Mouse (Mus musculus): Measurements from ENCODE around the gene Npr1. TPM values are rescaled to one million over a fixed set of nuclear protein-coding genes. Genes with fewer than 3 reads are reported as not detected.

Gene Npr1
- polyA plus RNA-seq, 1 experiment from 2014 or later: 5.0 TPM

GRCm38 (mm10) chr3:90404121-90404520 is 61.5 kb downstream of the Npr1 start:
- Histone ChIP-seq H3K36me3 (peaks cover 99% of the 10 kb centered on the region), H3K4me3 (no peak overlapping the region), H3K9ac (no peak overlapping the region), H3K27ac (no peak overlapping the region), H3K27me3 (no peaks in the 10 kb centered on the region), H3K9me3 (no peaks in the 10 kb centered on the region), H3K4me1 (no peaks in the 10 kb centered on the region), H3K4me2 (no peak overlapping the region)
- no peak for ATAC-seq (ENCODE audit: insufficient number of reproducible peaks, insufficient read depth, low FRiP score, low TSS enrichment, low read depth)
- WGBS: 91% methylated on average over 3 of the region's 3 CpGs

GRCm38 (mm10) chr3:90400993-90401392 is 64.7 kb downstream of the Npr1 start:
- no peak for ATAC-seq (ENCODE audit: insufficient number of reproducible peaks, insufficient read depth, low FRiP score, low TSS enrichment, low read depth)
- no peaks in the 10 kb centered on the region for H3K27me3 ChIP-seq
- H3K9me3 ChIP-seq: no peaks in the 10 kb centered on the region
- H3K4me1 ChIP-seq: no peaks in the 10 kb centered on the region
- H3K4me3 ChIP-seq: no peak overlapping the region
- no peak overlapping the region for H3K4me2 ChIP-seq
- WGBS: 82% methylated on average over 4 of the region's 4 CpGs
- no peak overlapping the region for H3K9ac ChIP-seq
- H3K27ac ChIP-seq: no peak overlapping the region
- H3K36me3 ChIP-seq: peaks cover 98% of the 10 kb centered on the region

Other genes starting within 250 kb of the Npr1 start
- 107 and 113 TPM in 2 replicates for gene Jtb, start 234.3 kb downstream of the Npr1 start, polyA plus RNA-seq (2015; fragmentation: Nextera tagmentation; extraction: Ambion mirVana)
- 8.9 and 9.1 TPM in 2 replicates for gene Creb3l4, start 222.4 kb downstream of the Npr1 start, polyA plus RNA-seq (2015; fragmentation: Nextera tagmentation; extraction: Ambion mirVana)
- gene Slc39a1, start 217.7 kb downstream of the Npr1 start, polyA plus RNA-seq (2015; fragmentation: Nextera tagmentation; extraction: Ambion mirVana): 86.2 and 92.6 TPM in 2 replicates
- 25.9 and 26.9 TPM in 2 replicates for gene Crtc2, start 211.7 kb downstream of the Npr1 start, polyA plus RNA-seq (2015; fragmentation: Nextera tagmentation; extraction: Ambion mirVana)
- 4.9 and 5.6 TPM in 2 replicates for gene Dennd4b, start 200.7 kb downstream of the Npr1 start, polyA plus RNA-seq (2015; fragmentation: Nextera tagmentation; extraction: Ambion mirVana)
- 19.0 and 24.5 TPM in 2 replicates for gene Gatad2b, start 172.7 kb downstream of the Npr1 start, polyA plus RNA-seq (2015; fragmentation: Nextera tagmentation; extraction: Ambion mirVana)
- 39.6 and 44.3 TPM in 2 replicates for gene Slc27a3, start 75.9 kb downstream of the Npr1 start, polyA plus RNA-seq (2015; fragmentation: Nextera tagmentation; extraction: Ambion mirVana)
- 31.0 and 31.1 TPM in 2 replicates for gene Ints3, start 32.2 kb downstream of the Npr1 start, polyA plus RNA-seq (2015; fragmentation: Nextera tagmentation; extraction: Ambion mirVana)
- gene Ilf2, start 10.3 kb upstream of the Npr1 start, polyA plus RNA-seq (2015; fragmentation: Nextera tagmentation; extraction: Ambion mirVana): 265 and 286 TPM in 2 replicates
- gene Snapin, start 25.2 kb upstream of the Npr1 start, polyA plus RNA-seq (2015; fragmentation: Nextera tagmentation; extraction: Ambion mirVana): 85.5 and 100 TPM in 2 replicates
- gene Chtop, start 43.6 kb upstream of the Npr1 start, polyA plus RNA-seq (2015; fragmentation: Nextera tagmentation; extraction: Ambion mirVana): 187 and 195 TPM in 2 replicates
- gene S100a1, start 48.5 kb upstream of the Npr1 start, polyA plus RNA-seq (2015; fragmentation: Nextera tagmentation; extraction: Ambion mirVana): 13.5 and 16.5 TPM in 2 replicates
- 24.2 and 26.7 TPM in 2 replicates for gene S100a13, start 48.6 kb upstream of the Npr1 start, polyA plus RNA-seq (2015; fragmentation: Nextera tagmentation; extraction: Ambion mirVana)
- 22.7 and 25.5 TPM in 2 replicates for gene S100a14, start 61.0 kb upstream of the Npr1 start, polyA plus RNA-seq (2015; fragmentation: Nextera tagmentation; extraction: Ambion mirVana)
- gene S100a16, start 71.4 kb upstream of the Npr1 start, polyA plus RNA-seq (2015; fragmentation: Nextera tagmentation; extraction: Ambion mirVana): 95.0 and 96.5 TPM in 2 replicates
- 0.44 and 0.62 TPM in 2 replicates for gene S100a3, start 94.7 kb upstream of the Npr1 start, polyA plus RNA-seq (2015; fragmentation: Nextera tagmentation; extraction: Ambion mirVana)
- not detected in 2 replicates for gene S100a2, start 124.4 kb upstream of the Npr1 start, polyA plus RNA-seq (2015; fragmentation: Nextera tagmentation; extraction: Ambion mirVana)
- not detected in 2 replicates for gene Gm42674, start 136.0 kb upstream of the Npr1 start, polyA plus RNA-seq (2015; fragmentation: Nextera tagmentation; extraction: Ambion mirVana)
- gene S100a4, start 137.9 kb upstream of the Npr1 start, polyA plus RNA-seq (2015; fragmentation: Nextera tagmentation; extraction: Ambion mirVana): 18.8 and 19.2 TPM in 2 replicates
- not detected in 2 replicates for gene S100a5, start 142.7 kb upstream of the Npr1 start, polyA plus RNA-seq (2015; fragmentation: Nextera tagmentation; extraction: Ambion mirVana)
- gene S100a6, start 147.0 kb upstream of the Npr1 start, polyA plus RNA-seq (2015; fragmentation: Nextera tagmentation; extraction: Ambion mirVana): 89.9 and 97.9 TPM in 2 replicates
- 0.41 TPM in 1 of 2 replicates, not detected in the other for gene S100a7a, start 188.2 kb upstream of the Npr1 start, polyA plus RNA-seq (2015; fragmentation: Nextera tagmentation; extraction: Ambion mirVana)
- 5.9 and 15.4 TPM in 2 replicates for gene S100a8, start 203.1 kb upstream of the Npr1 start, polyA plus RNA-seq (2015; fragmentation: Nextera tagmentation; extraction: Ambion mirVana)
- 4.0 and 13.4 TPM in 2 replicates for gene S100a9, start 229.9 kb upstream of the Npr1 start, polyA plus RNA-seq (2015; fragmentation: Nextera tagmentation; extraction: Ambion mirVana)

All from embryonic facial prominence, embryonic 13.5 days (tissue).